Mouse (Mus musculus) c-Kit-positive CD71-positive TER-119-negative erythroid progenitor cells, embryonic 14.5 days (primary cell): ENCODE measurements around the gene Tmem169.
"Not testable (repeated sequence)": the region's sequence is repeated elsewhere in the genome, so short reads cannot be mapped to it uniquely, and the experiment has no call there.

Experiments
- DNase-seq: peaks from one replicate; pipeline ENCODE4 v3.0.0-alpha.2; 2013; ENCODE audit warnings: low read depth

The Tmem169 gene

DNA sequence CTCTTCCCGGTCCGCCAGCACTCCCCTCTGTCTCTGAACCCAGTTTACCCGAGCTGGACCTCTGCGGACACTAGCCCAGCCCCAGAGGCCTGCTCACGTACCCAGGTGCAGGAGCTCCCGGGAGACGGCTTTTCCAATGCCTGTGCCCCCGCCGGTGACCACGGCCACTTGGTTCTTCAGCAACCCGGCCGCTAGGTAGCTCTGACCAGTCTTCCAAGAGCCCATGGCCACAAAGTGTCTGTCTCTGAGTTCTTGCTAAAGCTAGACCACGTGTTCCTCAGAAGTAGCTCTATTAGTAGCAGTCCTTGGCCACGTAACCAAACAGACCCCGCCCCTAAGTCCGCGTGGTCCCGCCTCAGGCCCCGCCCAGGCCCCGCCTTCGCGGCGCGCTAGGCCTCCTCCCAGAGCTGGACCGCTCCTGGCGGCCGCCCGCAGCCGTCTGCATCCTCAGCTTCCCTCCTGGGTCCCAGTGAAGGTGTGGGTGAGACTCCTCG lies at the start of gene Tmem169, which contains the start of gene Pecr:
Gene Tmem169 (plus strand): TSS at position 378 of the 494 bp plus-strand sequence.
Gene Pecr (minus strand): TSS at position 323 of the 494 bp plus-strand sequence.
- DNase-seq, result peak; percentile 81

DNA sequence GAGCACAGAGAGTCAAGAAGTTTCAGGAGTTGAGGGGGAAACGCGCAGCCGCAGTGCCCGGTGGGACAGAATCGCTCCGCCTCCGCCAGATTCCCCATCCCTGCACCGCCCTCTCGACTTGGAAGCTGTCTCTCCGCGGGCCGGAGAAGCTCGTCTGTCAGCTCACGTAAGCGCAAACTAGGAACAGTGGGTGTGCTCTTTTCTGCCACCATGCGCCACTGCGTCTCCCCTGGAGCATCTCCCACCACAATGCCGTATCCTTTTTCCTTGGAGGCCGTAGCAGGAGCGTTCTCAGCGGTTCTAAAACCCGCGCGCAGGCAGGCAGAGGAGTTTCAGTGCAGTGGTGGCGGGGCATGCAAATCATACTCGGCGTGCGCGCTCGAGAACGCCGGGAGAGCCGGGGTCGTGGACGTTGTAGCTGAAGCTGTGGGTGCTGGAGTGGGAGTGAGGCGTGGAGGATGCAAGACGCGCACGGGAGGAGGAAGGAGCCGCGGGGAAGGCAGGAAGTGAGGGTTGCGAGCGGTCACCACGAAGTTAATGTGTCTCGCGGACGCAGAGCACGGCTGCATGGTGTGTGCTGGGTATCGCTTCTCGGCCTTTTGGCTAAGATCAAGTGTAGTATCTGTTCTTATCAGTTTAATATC lies 47.7 kb upstream of the Tmem169 start:
- not testable (repeated sequence) for DNase-seq

DNA sequence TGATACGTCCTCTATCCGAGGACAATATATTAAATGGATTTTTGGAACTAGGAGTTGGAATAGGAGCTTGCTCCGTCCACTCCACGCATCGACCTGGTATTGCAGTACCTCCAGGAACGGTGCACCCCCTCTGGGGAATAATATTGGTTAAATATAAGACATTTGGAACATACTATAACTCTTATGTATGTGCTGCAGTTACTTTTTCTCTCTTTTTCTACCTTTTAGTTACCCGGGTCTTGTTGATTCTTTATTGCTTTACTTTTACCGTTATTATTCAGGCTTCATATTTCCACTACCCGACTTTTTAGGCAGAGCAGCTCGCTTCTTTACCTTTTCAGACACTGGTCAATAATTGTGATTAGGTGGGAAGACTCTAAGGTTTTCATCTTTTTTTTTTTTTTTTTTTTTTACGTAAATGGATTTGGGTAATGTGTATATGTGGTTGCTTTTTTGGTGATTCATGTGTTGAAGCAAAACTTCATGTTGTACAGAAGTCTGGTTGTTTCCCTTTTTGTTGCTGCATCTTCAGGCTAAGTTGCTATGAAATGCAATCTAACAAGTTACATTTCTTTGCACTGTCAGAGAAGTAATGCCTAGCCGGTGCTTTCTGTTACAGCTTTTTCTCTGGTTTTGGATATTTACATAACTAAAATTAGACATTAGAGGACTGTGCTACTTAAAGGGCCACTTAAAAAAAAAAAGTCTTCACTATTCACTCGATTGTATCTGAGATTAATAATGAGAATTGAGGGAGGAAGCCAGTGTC lies 47.0 kb upstream of the Tmem169 start:
- no peak for DNase-seq

DNA sequence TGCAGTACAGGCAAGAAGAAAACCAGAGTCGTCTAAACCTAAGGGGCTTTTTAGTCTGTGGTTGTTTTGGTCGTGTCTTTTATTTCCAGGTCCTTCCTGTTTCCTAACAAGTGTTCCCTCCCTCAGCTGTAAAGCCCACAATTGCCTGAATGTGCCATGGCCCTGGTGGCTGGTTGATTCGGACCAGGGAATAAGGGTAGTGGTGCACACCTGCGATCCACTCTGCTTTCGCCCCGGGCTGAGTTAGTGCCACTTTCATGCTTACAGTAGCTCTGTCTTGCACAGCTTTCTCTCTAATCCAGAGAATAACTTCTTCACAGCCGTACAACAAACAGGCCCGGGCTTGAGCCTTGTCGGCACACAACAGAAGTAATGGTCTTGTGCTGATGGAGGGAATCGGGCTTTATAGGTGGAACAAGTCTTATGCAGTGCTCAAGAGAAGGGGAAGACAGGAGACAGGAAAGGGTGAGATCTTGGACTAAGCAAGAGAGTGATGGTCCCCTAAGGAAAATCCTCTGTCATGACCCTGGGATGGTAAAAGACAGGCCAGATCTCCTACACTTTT lies 46.1 kb upstream of the Tmem169 start:
- DNase-seq, result no peak

DNA sequence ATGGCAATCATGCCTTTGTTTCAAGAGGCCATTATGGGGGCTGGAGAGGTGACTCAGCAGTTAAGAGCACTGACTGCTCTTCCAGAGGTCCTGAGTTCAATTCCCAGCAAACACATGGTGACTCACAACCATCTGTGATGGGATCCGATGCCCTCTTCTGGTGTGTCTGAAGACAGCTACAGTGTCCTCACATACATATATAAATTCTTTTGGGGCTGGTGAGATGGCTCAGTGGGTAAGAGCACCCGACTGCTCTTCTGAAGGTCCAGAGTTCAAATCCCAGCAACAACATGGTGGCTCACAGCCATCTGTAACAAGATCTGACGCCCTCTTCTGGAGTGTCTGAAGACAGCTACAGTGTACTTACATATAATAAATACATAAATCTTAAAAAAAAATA lies 45.1 kb upstream of the Tmem169 start:
- DNase-seq, result not testable (repeated sequence)

DNA sequence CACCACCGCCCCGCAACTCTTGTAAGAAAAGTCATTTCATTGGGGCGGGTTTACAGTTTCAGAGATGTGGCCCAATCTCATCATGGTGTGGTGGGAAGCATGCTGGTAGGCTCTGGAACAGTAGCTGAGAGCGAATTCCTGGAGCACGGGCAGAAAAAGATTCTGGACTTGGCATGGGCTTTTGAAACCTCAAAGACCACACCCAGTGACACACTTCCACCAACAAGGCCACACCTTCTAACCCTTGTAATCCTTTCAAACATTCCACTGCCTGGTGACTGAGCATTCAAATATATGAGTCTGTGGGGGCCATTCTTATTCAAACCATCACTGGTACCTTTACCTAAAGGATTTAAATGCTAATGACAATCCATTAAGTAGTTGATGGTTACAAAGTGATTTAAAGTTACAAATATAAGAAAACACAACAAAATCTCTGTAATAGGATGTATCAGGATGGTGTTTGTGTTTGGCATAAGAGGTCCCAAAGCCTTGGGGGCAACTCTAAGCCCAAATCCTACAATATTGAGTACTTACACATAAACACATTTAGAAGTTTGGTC lies 41.5 kb upstream of the Tmem169 start:
- no peak for DNase-seq

DNA sequence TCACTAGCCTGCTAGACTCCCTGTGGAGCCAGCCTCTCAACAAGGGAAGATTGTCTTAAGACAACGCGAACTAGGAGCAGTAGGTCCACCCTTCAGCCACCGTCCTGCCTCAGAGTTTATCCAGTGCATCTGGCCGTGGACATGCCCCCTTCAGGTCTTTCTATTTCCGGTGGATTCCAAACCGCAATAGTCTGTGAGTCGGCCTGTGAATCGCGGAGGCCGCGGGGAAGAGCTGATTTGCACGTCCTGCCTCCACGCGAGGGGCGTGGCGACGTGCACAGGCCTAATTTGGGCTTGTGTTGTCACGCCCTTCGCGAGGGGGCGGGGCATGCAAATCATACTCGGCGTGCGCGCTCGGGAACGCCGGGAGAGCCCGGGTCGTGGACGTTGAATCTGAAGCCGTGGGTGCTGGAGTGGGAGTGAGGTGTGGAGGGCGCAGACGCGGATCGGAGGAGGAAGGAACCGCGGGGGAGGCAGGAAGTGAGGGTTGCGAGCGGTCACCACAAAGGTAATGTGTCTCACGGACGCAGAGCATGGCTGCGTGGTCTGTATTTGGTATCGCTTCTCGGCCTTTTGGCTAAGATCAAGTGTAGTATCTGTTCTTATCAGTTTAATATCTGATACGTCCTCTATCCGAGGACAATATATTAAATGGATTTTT lies 40.4 kb upstream of the Tmem169 start:
- peak; percentile 98 for DNase-seq

DNA sequence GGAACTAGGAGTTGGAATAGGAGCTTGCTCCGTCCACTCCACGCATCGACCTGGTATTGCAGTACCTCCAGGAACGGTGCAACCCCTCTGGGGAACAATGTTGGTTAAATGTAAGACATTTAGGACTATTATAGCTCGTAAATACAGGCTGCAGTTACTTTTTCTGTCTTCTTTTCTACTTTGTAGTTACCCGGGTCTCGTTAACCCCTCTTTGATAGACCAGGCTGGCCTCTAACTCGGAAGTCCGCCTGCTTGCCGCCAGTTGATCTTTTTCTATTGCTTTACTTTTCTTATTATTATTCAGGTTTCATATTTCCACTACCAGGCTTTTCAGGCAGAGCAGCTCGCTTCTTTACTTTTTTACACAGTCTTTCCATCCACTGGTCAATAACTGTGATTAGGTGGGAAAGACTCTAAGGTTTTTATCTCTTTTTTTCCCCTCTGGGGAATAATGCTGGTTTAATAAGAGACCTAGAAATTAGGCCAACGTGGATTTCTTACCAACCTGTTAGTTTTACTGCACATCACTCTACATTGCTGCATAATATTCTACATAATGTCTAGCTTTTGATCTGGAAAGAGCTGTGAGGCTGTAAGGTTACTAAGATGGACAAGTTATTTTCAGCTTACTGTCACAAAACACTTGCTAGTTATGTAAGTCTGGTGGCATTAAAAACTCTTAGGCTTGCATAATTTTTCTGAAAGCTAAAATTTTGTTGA lies 39.7 kb upstream of the Tmem169 start:
- DNase-seq, result peak; percentile 69

DNA sequence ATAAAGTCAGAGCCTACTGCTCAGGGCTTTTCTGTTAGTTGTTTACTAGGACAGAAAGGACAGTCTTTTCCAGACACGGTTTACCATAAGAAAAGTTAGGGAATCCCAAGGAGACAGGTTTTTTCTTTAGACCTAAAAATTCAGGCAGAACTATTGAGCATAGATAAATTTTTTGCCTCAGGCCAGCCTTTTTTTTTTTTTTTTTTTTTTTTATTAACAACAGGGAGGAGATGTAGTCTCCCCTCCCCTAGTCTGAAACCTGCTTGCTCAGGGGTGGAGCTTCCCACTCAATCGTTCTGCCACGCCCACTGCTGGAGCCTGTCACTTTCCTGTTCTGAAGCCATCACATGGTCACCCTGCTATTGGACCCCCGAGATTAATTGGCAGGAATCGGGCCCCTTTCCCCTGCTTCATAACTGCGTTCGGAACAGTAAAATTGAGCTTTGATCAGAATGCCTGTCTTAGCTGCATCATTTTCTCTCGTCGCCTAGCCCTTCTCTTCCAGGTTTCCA lies 35.9 kb upstream of the Tmem169 start:
- DNase-seq, result not testable (repeated sequence)

DNA sequence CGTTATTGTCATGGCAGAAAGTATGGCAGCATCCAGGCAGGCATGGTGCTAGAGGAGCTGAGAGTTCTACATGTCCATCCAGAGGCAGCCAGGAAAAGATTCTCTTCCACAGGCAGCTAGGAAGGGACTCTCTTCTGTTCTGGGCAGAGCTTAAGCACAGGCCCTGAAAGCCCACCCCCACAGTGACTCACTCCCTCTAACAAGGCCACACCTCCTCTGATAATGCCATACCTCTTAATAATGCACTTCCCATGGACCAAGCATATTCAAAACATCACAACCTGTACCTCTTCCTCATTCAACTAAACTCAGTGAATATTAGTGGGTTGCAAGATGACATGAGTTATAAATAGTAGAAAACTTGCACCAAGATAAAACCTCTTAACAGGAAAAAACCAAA lies 32.4 kb upstream of the Tmem169 start:
- no peak for DNase-seq

DNA sequence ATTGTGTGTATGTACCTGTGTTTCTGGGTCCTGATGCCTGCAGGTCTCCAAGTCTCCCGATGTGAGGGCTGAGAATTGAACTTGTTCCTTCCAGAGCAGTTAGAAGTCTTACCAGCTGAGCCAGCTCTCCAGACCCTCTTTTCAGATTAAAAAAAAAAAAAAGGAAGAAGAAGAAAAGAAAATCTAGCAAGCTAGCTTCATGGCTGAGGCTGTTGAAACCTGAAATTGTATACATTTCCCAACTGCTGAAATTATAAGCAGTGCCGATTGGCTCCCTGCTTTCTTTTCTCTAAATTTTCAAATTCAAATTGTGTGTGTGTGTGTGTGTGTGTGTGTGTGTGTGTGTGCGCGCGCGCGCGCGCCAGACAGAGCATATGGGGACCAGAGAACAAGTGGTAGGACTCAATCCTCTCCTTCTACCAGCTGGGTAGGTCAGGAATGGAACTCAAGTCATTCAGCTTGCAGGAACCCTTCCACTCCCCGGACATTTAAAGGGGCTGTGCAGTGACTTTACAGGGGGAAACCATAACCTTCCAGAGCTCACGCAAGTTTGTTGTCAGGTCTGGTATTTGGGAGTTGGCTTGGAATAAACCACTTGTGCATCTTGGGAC lies 30.2 kb upstream of the Tmem169 start:
- peak; percentile 21 for DNase-seq

DNA sequence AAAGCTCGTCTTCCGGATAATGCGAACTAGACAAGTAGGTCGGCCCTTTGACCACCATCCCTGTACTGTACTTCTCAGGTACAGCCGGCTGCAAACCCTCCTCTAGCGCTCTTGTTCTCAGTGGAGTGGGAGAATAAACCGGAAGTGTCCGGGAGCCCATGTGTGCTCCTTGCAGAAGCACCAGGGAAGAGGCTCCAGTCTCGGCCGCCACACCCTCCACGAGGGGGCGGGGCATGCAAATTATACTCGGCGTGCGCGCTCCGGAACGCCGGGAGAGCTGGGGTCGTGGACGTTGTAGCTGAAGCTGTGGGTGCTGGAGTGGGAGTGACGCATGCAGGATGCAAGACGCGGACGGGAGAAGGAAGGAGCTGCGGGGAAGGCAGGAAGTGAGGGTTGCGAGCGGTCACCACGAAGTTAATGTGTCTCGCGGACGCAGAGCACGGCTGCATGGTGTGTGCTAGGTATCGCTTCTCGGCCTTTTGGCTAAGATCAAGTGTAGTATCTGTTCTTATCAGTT lies 29.6 kb upstream of the Tmem169 start:
- DNase-seq, result peak; percentile 88

DNA sequence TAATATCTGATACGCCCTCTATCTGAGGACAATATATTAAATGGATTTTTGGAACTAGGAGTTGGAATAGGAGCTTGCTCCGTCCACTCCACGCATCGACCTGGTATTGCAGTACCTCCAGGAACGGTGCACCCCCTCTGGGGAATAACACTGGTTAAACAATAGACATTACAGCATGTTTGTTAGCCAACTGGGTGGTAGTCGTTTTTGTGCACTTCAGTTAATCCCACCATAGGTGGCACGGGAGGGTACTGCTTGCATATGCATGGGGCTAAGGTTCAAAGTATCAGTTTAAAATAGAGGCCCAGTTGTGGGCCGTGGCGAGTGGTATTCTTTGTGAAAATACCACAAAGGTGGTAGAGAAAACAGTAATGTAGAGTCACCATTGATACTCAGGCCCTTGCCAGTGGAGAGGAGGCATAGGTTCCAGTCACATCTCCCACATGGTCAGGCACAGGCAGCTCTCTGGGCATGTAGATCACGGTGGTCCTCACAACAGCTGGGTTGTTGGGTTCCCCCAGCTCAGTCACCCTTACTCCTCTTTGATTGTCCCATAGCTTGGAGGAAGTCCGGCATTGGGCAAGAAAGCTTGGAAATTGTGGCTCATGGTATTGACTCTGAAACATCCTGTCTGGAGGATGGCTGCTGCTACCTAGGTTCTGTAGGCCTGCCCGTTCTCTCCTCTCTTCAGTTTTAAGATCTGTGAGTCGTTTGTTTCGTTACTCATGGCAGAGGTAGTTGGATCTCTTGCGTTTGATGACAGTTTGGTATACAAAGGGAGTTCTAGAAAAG lies 28.9 kb upstream of the Tmem169 start:
- DNase-seq, result peak; percentile 85

DNA sequence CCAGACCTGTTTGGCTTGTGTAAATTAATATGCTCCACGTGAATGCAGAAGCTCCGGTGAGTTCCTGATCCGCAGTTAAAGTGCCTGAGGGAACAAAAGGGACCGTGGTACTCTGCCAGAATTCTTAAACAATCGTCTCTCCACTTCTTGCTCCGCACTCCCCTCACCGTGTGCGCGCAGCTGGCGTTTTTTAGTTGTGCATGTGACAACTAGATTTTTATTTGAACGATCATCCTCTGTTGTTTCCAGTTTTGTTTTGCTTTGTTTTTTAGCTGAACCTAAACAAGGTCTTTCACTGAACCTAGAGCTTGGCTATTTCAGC lies 28.4 kb upstream of the Tmem169 start:
- no peak for DNase-seq

DNA sequence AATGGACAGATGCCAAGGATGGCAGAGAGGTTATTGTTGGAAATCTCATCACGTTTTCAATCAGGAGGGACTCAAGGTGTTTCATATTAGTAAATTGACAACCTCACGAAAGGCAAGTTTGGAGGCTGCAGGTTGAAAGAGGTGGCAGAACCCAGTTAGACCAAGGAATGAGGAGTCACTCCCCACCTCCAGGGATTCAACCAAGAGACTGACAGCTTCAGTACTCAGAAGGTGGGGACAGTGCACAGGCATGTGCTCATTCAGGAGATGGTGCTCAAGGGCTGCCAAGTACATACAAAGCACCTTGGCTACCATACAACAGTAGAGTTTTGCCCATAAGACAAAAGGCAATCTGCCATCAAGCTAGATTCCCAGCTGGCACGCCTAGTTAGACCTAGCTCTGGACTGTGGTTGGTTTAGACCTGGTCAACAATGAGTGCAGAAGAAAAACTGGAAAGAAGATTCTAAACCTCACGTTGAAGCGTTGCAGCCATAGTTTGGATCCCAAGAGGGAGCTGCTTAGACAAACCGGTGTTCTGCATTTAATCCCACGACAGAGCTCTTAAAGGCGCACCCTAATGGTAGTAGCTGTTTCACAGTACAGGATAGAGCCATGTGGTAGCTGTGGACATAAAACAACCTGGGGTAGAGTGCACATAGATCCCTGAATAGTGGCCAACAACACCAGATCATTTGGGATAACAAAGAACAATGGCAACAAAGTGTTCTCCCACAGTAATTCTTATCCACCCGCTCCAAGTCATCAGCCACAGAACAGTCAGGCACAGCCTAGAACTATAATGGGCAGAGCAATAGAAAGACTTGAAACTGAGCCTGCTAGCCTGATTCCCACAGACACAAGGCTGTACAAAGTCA lies 27.6 kb upstream of the Tmem169 start:
- no peak for DNase-seq

DNA sequence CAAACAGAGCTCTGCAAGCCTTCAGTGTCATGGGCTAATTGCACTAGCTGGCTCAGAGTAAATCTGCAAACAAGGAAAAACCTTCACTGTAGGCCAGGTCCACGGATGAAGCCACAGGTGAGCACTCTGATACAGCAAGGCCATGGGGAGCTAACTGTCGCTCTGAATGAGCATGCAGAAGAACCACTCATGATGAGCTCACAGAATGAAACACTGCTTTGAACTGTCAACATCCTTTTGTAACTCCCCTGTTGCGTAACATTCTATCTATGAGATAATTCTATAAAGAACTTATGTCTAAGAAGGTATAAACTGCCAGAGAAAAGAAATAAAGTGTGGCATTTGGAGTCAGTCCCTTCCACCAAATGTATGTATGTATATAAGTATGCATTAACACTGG lies 21.1 kb upstream of the Tmem169 start:
- DNase-seq, result no peak

DNA sequence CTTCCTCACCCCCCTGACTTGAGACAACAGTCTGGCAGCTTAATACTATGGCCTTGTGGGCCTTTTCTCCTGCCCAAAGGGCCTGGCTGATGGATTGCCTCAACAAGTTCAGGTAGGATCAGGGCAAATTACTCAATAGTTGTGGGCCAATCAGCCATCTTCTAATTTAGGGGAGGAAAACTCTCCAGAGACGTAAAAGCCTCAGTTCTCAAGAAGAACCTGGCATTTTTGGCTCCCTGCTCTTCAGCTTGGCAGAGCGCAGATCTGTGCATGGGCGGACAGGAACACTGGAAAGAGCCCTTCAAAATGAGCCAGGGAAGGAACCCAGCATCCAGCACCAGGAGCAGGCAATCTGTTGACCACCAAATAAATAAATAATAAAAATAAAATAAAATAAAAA lies 6.1 kb upstream of the Tmem169 start:
- no peak for DNase-seq

DNA sequence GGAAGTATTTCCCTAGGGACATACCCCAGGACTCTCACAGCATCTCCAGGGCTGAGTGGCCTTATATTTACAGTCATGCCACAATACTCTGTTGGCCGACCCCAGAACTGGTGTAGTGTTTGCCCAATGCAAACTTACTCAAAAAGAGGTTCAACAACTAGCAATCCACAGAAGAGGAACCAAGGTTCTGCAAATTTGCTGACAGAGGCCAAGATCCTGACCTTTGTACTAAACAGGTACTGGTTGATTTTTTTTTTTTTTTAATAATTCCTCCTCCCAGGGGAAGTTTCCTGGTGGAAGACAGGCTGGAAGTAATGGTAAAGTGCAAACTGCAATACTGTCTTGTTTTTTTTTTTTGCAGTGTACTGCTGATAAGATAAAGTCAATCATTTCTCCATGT lies 1.6 kb upstream of the Tmem169 start:
- DNase-seq, result no peak

DNA sequence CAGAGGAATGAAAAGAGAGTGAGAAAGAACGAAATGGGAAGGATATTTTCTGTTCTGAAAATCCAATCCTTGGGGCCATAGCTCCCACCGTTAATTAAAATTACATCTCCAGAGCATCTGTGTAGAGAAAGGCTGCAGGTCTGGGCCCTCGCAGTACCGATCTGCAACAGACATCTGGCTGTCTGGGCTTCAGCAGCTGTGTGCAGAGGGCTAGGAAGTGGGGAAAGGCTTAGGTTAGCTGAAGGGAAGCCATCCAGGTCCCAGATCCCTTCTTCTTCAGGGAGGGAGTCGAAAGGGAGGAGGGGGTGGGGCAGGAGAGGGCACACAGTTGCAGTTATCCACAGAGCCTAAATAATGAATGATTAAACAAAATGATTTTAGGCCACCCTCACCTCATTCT lies 370 bp downstream of the Tmem169 start:
- no peak for DNase-seq
